Mouse (Mus musculus) MEL (cell line): ENCODE data around the gene Plin4. TPM values are rescaled to one million over a fixed set of nuclear protein-coding genes. Genes with fewer than 3 reads are reported as not detected.

Experiments
- DNase-seq: peaks from one replicate; pipeline ENCODE4 v3.0.0; 2011; ENCODE audit warnings: low read depth, low spot score
- H3K27ac ChIP-seq: 2 replicates; pipeline ENCODE4 v1.5.1; 2012; ENCODE audit warnings: low read depth, mild to moderate bottlenecking, control low read depth, low read length, moderate library complexity; ENCODE audit not compliant: control insufficient read depth
- H3K27me3 ChIP-seq, 2 experiments: fragments of 150-350 bp in 1 of 2; sonication (generic) in 1 of 2; 2 replicates each; pipeline ENCODE4 v1.6.1; 2012; ENCODE audit warnings: low read length in 2 of 2, mild to moderate bottlenecking in 2 of 2, improper control_type of control experiment in 1 of 2, moderate library complexity in 1 of 2; ENCODE audit not compliant: insufficient read depth in 2 of 2, control insufficient read depth in 1 of 2
- H3K36me3 ChIP-seq, 2 experiments: 2 replicates each; pipeline ENCODE4 v1.6.1; 2012 to 2014; ENCODE audit warnings: low read length in 2 of 2, improper control_type of control experiment in 1 of 2, inconsistent platforms in 1 of 2, mild to moderate bottlenecking in 1 of 2; ENCODE audit not compliant: insufficient read depth in 2 of 2, control insufficient read depth in 1 of 2
- H3K4me1 ChIP-seq, 2 experiments: fragments of 150-350 bp in 1 of 2; sonication (generic) in 1 of 2; 2 replicates each; pipeline ENCODE4 v1.6.1; 2012; ENCODE audit warnings: low read length in 2 of 2, improper control_type of control experiment in 1 of 2, mild to moderate bottlenecking in 1 of 2; ENCODE audit not compliant: insufficient read depth in 2 of 2, control insufficient read depth in 1 of 2
- H3K4me3 ChIP-seq, 2 experiments: fragments of 150-350 bp in 1 of 2; sonication (generic) in 1 of 2; 2 replicates each; pipeline ENCODE4 v1.5.1; 2012; ENCODE audit warnings: low read depth in 2 of 2, low read length in 2 of 2, mild to moderate bottlenecking in 2 of 2, moderate library complexity in 2 of 2, control low read depth in 1 of 2, improper control_type of control experiment in 1 of 2; ENCODE audit not compliant: control insufficient read depth in 1 of 2, insufficient read depth in 1 of 2
- H3K79me2 ChIP-seq: 2 replicates; pipeline ENCODE4 v1.6.1; 2012; ENCODE audit warnings: mild to moderate bottlenecking, low read length, moderate library complexity; ENCODE audit not compliant: control insufficient read depth, poor library complexity, insufficient read depth
- H3K9ac ChIP-seq: 2 replicates; pipeline ENCODE4 v1.6.1; 2012; ENCODE audit warnings: low read depth, mild to moderate bottlenecking, control low read depth, low read length, moderate library complexity; ENCODE audit not compliant: control insufficient read depth, poor library complexity, severe bottlenecking
- H3K9me3 ChIP-seq: fragments of 150-350 bp; sonication (generic); replicated peaks from 2 replicates; pipeline ENCODE4 v1.6.1; 2012; ENCODE audit warnings: mild to moderate bottlenecking, low read length, improper control_type of control experiment, moderate library complexity; ENCODE audit not compliant: insufficient read depth
- BHLHE40 ChIP-seq: IDR thresholded peaks from 2 replicates; pipeline ENCODE4 v1.6.1; 2012; ENCODE audit warnings: low read depth, mild to moderate bottlenecking, inconsistent platforms, low read length, improper control_type of control experiment, borderline replicate concordance
- CHD1 ChIP-seq: IDR thresholded peaks from 2 replicates; pipeline ENCODE4 v1.6.1; 2012; ENCODE audit warnings: low read depth, mild to moderate bottlenecking, inconsistent platforms, low read length, improper control_type of control experiment
- CHD2 ChIP-seq: IDR thresholded peaks from 2 replicates; pipeline ENCODE4 v1.6.1; 2011; ENCODE audit warnings: low read length, improper control_type of control experiment
- CTCF ChIP-seq, 3 experiments: IDR thresholded peaks in 2 of 3; conservative IDR thresholded peaks in 1 of 3; 2 replicates each; pipeline ENCODE4 v1.5.1; 2011 to 2012; ENCODE audit warnings: low read length in 3 of 3, low read depth in 2 of 3, mild to moderate bottlenecking in 2 of 3, improper control_type of control experiment in 1 of 3, inconsistent platforms in 1 of 3, mixed read lengths in 1 of 3, moderate library complexity in 1 of 3; ENCODE audit not compliant: control insufficient read depth in 1 of 3, insufficient read depth in 1 of 3, poor library complexity in 1 of 3, severe bottlenecking in 1 of 3
- E2F4 ChIP-seq: IDR thresholded peaks from 2 replicates; pipeline ENCODE4 v1.6.1; 2011; ENCODE audit warnings: low read depth, low read length, improper control_type of control experiment, borderline replicate concordance
- ELF1 ChIP-seq: IDR thresholded peaks from 2 replicates; pipeline ENCODE4 v1.6.1; 2014; ENCODE audit warnings: low read depth, mild to moderate bottlenecking, inconsistent platforms, low read length, improper control_type of control experiment, moderate library complexity
- EP300 ChIP-seq, 2 experiments: IDR thresholded peaks; 2 replicates each; pipeline ENCODE4 v1.6.1; 2011; ENCODE audit warnings: improper control_type of control experiment in 2 of 2, low read length in 2 of 2, low read depth in 1 of 2, mild to moderate bottlenecking in 1 of 2
- ETS1 ChIP-seq: IDR thresholded peaks from 2 replicates; pipeline ENCODE4 v1.6.1; 2012; ENCODE audit warnings: low read depth, mild to moderate bottlenecking, inconsistent platforms, low read length, improper control_type of control experiment, moderate library complexity
- GABPA ChIP-seq: IDR thresholded peaks from 2 replicates; pipeline ENCODE4 v1.6.1; 2012; ENCODE audit warnings: low read depth, mild to moderate bottlenecking, inconsistent platforms, low read length, improper control_type of control experiment, moderate library complexity
- GATA1 ChIP-seq: IDR thresholded peaks from 2 replicates; pipeline ENCODE4 v1.6.1; 2011; ENCODE audit warnings: low read depth, low read length, improper control_type of control experiment
- HCFC1 ChIP-seq: IDR thresholded peaks from 2 replicates; pipeline ENCODE4 v1.6.1; 2012; ENCODE audit warnings: low read depth, mild to moderate bottlenecking, inconsistent platforms, low read length, improper control_type of control experiment, moderate library complexity
- KAT2A ChIP-seq: conservative IDR thresholded peaks from 2 replicates; pipeline ENCODE4 v1.6.1; 2012; ENCODE audit warnings: low read depth, low read length, improper control_type of control experiment, inconsistent platforms
- MAX ChIP-seq: IDR thresholded peaks from 2 replicates; pipeline ENCODE4 v1.6.1; 2011; ENCODE audit warnings: low read length, improper control_type of control experiment
- MAZ ChIP-seq: IDR thresholded peaks from 2 replicates; pipeline ENCODE4 v1.6.1; 2012; ENCODE audit warnings: low read depth, mild to moderate bottlenecking, inconsistent platforms, low read length, improper control_type of control experiment
- MEF2A ChIP-seq: IDR thresholded peaks from 2 replicates; pipeline ENCODE4 v1.6.1; 2014; ENCODE audit warnings: low read depth, mild to moderate bottlenecking, inconsistent platforms, low read length, improper control_type of control experiment; ENCODE audit not compliant: poor library complexity, insufficient replicate concordance, severe bottlenecking; ENCODE audit errors: extremely low read depth
- MXI1 ChIP-seq: IDR thresholded peaks from 2 replicates; pipeline ENCODE4 v1.6.1; 2011; ENCODE audit warnings: mild to moderate bottlenecking, low read depth, low read length, improper control_type of control experiment
- MYB ChIP-seq: IDR thresholded peaks from 2 replicates; pipeline ENCODE4 v1.6.1; 2011; ENCODE audit warnings: mild to moderate bottlenecking, low read depth, low read length, improper control_type of control experiment
- MYC ChIP-seq: IDR thresholded peaks from 2 replicates; pipeline ENCODE4 v1.6.1; 2011; ENCODE audit warnings: low read depth, mild to moderate bottlenecking, low read length, improper control_type of control experiment, moderate library complexity
- NELFE ChIP-seq: IDR thresholded peaks from 2 replicates; pipeline ENCODE4 v1.6.1; 2011; ENCODE audit warnings: low read depth, low read length, improper control_type of control experiment
- NRF1 ChIP-seq: IDR thresholded peaks from 2 replicates; pipeline ENCODE4 v1.6.1; 2014; ENCODE audit warnings: low read depth, mild to moderate bottlenecking, inconsistent platforms, low read length, improper control_type of control experiment, moderate library complexity; ENCODE audit not compliant: poor library complexity, insufficient read depth, severe bottlenecking
- POLR2A ChIP-seq, 2 experiments: IDR thresholded peaks; 2 replicates each; pipeline ENCODE4 v1.6.1; 2011 to 2012; ENCODE audit warnings: low read length in 2 of 2, mild to moderate bottlenecking in 2 of 2, control low read depth in 1 of 2, improper control_type of control experiment in 1 of 2, low read depth in 1 of 2, moderate library complexity in 1 of 2; ENCODE audit not compliant: control insufficient read depth in 1 of 2, insufficient read depth in 1 of 2, poor library complexity in 1 of 2
- POLR2AphosphoS2 ChIP-seq: IDR thresholded peaks from 2 replicates; pipeline ENCODE4 v1.6.1; 2011; ENCODE audit warnings: low read length, improper control_type of control experiment
- POLR2AphosphoS5 ChIP-seq: IDR thresholded peaks from 2 replicates; pipeline ENCODE4 v1.6.1; 2012; ENCODE audit warnings: low read depth, borderline replicate concordance, mild to moderate bottlenecking, inconsistent platforms, low read length, moderate library complexity, mixed read lengths
- RAD21 ChIP-seq: IDR thresholded peaks from 2 replicates; pipeline ENCODE4 v1.6.1; 2011; ENCODE audit warnings: mild to moderate bottlenecking, low read depth, low read length, improper control_type of control experiment
- RCOR1 ChIP-seq: IDR thresholded peaks from 2 replicates; pipeline ENCODE4 v1.6.1; 2012; ENCODE audit warnings: low read depth, mild to moderate bottlenecking, inconsistent platforms, low read length, improper control_type of control experiment
- SIN3A ChIP-seq: IDR thresholded peaks from 2 replicates; pipeline ENCODE4 v1.6.1; 2012; ENCODE audit warnings: low read length, improper control_type of control experiment, inconsistent platforms
- SMC3 ChIP-seq: IDR thresholded peaks from 2 replicates; pipeline ENCODE4 v1.6.1; 2011; ENCODE audit warnings: low read depth, low read length, improper control_type of control experiment
- TAL1 ChIP-seq: IDR thresholded peaks from 2 replicates; pipeline ENCODE4 v1.6.1; 2012; ENCODE audit warnings: mild to moderate bottlenecking, inconsistent platforms, low read length, moderate library complexity, mixed read lengths
- USF1 ChIP-seq: IDR thresholded peaks from 2 replicates; pipeline ENCODE4 v1.6.1; 2014; ENCODE audit warnings: low read depth, mild to moderate bottlenecking, inconsistent platforms, low read length, improper control_type of control experiment, moderate library complexity
- USF2 ChIP-seq, 2 experiments: IDR thresholded peaks; 2 replicates each; pipeline ENCODE4 v1.6.1; 2011 to 2012; ENCODE audit warnings: improper control_type of control experiment in 2 of 2, low read length in 2 of 2, borderline replicate concordance in 1 of 2, inconsistent platforms in 1 of 2, low read depth in 1 of 2, mild to moderate bottlenecking in 1 of 2; ENCODE audit not compliant: insufficient read depth in 1 of 2
- ZC3H11A ChIP-seq: IDR thresholded peaks from 2 replicates; pipeline ENCODE4 v1.6.1; 2012; ENCODE audit warnings: low read depth, mild to moderate bottlenecking, inconsistent platforms, low read length, improper control_type of control experiment
- ZKSCAN1 ChIP-seq: IDR thresholded peaks from 2 replicates; pipeline ENCODE4 v1.6.1; 2012; ENCODE audit warnings: low read depth, mild to moderate bottlenecking, inconsistent platforms, low read length, improper control_type of control experiment, moderate library complexity
- ZMIZ1 ChIP-seq: IDR thresholded peaks from 2 replicates; pipeline ENCODE4 v1.6.1; 2012; ENCODE audit warnings: low read depth, mild to moderate bottlenecking, inconsistent platforms, low read length, improper control_type of control experiment, moderate library complexity
- ZNF384 ChIP-seq: IDR thresholded peaks from 2 replicates; pipeline ENCODE4 v1.6.1; 2012; ENCODE audit warnings: low read depth, mild to moderate bottlenecking, inconsistent platforms, low read length, improper control_type of control experiment
- polyA plus RNA-seq, 2 experiments: library from polyadenylated mRNA; stranded (reverse) in 1 of 2; unstranded in 1 of 2; fragments of >175 nt in 1 of 2; fragments of >200 nt in 1 of 2; gene quantifications; 2 replicates each; pipeline versions ENCODE4 v1.2.1 to v1.2.4; 2012; ENCODE audit warnings: low replicate concordance in 2 of 2, low read depth in 1 of 2; ENCODE audit not compliant: insufficient read length in 2 of 2, insufficient read depth in 1 of 2, missing spikeins in 1 of 2
- total RNA-seq: library from RNA; depleted of rRNA; stranded (reverse); fragments of 300-350 nt; gene quantifications from 2 replicates; pipeline ENCODE4 v1.2.3, GENCODE M21; 2012

The Plin4 gene
- total and polyA plus RNA-seq, 3 experiments = 0.07 to 0.08 TPM; not detected in 1

DNA sequence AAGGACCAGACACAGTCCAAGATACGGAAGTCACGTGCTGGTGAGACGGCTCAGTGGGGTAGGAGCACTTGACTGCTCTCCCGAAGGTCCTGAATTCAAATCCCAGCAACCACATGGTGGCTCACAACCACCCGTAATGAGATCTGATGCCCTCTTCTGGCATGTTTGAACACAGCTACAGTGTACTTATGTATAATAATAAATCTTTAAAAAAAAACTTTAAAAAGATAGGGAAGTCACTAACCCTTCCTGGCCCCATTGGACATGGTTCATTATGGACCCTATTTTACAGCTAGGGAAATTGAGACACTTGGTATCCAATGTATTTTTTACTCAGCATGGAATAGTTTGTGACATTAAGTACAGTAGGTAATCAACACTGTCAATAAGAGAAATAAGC, 32.1 kb downstream of the Plin4 start (continued):
- no peak for TF ChIP-seq KAT2A
- TF ChIP-seq TAL1 = no peak
- no peak for TF ChIP-seq POLR2AphosphoS5
- no peak for TF ChIP-seq MEF2A
- TF ChIP-seq POLR2A (IDR thresholded peaks at IDR 0.05; ENCODE audit: control insufficient read depth in 1 of 2, insufficient read depth in 1 of 2, low read depth in 1 of 2, low read length in 2 of 2, poor library complexity in 1 of 2) = no peak
- TF ChIP-seq NELFE = no peak
- TF ChIP-seq MAZ = no peak
- no peak for TF ChIP-seq GABPA
- TF ChIP-seq MAX = no peak
- no peak for TF ChIP-seq CHD2
- TF ChIP-seq ZNF384 = peak; percentile 57
- no peak for TF ChIP-seq ZC3H11A

DNA sequence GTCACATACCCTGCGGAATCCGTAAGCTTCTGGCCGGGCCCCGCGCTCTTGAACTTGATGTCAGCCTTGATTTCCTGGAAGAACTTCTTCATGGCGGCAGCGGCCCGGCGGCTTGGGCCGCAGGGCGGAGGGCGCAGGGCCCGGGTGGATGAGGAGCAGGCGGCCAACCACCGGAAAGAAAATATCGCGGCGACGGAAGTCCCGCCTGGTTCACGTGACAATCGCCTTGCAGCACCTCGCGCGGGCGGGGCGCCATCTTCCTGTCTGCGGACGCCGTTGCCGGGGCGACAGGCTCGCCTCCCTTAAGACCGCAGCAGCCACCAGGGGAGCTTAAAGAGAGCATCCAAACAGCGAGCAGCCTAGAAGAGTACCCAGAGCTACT, 34.8 kb downstream of the Plin4 start, which contains the start of gene Ubxn6:
Gene Ubxn6, minus strand, starts transcription at position 202 of the 382 bp plus-strand sequence.
- no peaks in the 10 kb centered on the region for H3K27me3 ChIP-seq
- peaks cover 0 to 6% of the 10 kb centered on the region in 2 experiments; a peak in 2 of 4 replicates for H3K36me3 ChIP-seq
- peak within 1 kb of the TSS; percentile 95 for H3K27ac ChIP-seq
- no peaks in the 10 kb centered on the region for H3K9me3 ChIP-seq
- H3K4me3 ChIP-seq = peak within 1 kb of the TSS; percentile 88 to 92
- H3K9ac ChIP-seq = peak within 1 kb of the TSS; percentile 95
- peaks cover 0 to 15% of the 10 kb centered on the region in 2 experiments; a peak in 2 of 4 replicates for H3K4me1 ChIP-seq
- peak; percentile 98 for DNase-seq
- peaks cover 4% of the 10 kb centered on the region for H3K79me2 ChIP-seq
- TF ChIP-seq CTCF (IDR thresholded peaks at IDR 0.05 in 2 of 3, conservative IDR thresholded peaks at IDR 0.05 in 1 of 3; ENCODE audit: control insufficient read depth in 1 of 3, insufficient read depth in 1 of 3, low read depth in 2 of 3, low read length in 3 of 3, poor library complexity in 1 of 3, severe bottlenecking in 1 of 3) = no peak; a peak in 1 of 6 replicates
- peak; percentile 96 for TF ChIP-seq MXI1
- no peak for TF ChIP-seq ZKSCAN1
- TF ChIP-seq SMC3 = no peak
- TF ChIP-seq MAZ = peak; percentile 96
- TF ChIP-seq BHLHE40 = peak; percentile 99
- no peak for TF ChIP-seq RAD21
- 0 out of 2 replicates have a peak, but pooled peaks have one; percentile 7 for TF ChIP-seq NRF1
- no peak for TF ChIP-seq CHD1
- TF ChIP-seq EP300 (IDR thresholded peaks at IDR 0.05; ENCODE audit: low read depth in 1 of 2, low read length in 2 of 2) = no peak
- no peak for TF ChIP-seq MYC
- peak; percentile 89 for TF ChIP-seq HCFC1
- no peak for TF ChIP-seq RCOR1
- peak; percentile 99 for TF ChIP-seq SIN3A
- TF ChIP-seq USF1 = peak; percentile 97
- TF ChIP-seq USF2 (IDR thresholded peaks at IDR 0.05; ENCODE audit: borderline replicate concordance in 1 of 2, insufficient read depth in 1 of 2, low read depth in 1 of 2, low read length in 2 of 2) = peak in 1 of 2 experiments; percentile 71; a peak in 2 of 4 replicates
- peak; percentile 51; the same call in 1 of the 2 replicates for TF ChIP-seq ETS1
- TF ChIP-seq E2F4 = no peak
- TF ChIP-seq GATA1 = no peak
- TF ChIP-seq MAX = peak; percentile 88
- TF ChIP-seq ZC3H11A = no peak
- TF ChIP-seq CHD2 = no peak; the same call in 1 of the 2 replicates
- no peak for TF ChIP-seq MYB
- no peak for TF ChIP-seq POLR2AphosphoS5
- TF ChIP-seq ELF1 = peak; percentile 85
- no peak for TF ChIP-seq ZNF384
- no peak for TF ChIP-seq ZMIZ1
- no peak; the same call in 1 of the 2 replicates for TF ChIP-seq KAT2A
- TF ChIP-seq POLR2AphosphoS2 = no peak; the same call in 1 of the 2 replicates
